Mouse (Mus musculus) erythroblast, adult 5-6 weeks (primary cell): ENCODE data around the gene Sgce. TPM values are rescaled to one million over a fixed set of nuclear protein-coding genes. Genes with fewer than 3 reads are reported as not detected.

ENCODE experiments used
- ATAC-seq: replicated peaks from 2 replicates; pipeline ENCODE4 v1.8.0; 2016; ENCODE audit warnings: moderate number of reproducible peaks, mild to moderate bottlenecking, moderate TSS enrichment, inconsistent platforms; ENCODE audit not compliant: poor library complexity, low FRiP score, severe bottlenecking
- total RNA-seq, 2 experiments: library from RNA; stranded (forward) in 1 of 2; stranded (reverse) in 1 of 2; fragments of 150-400 nt in 1 of 2; fragments of 200-764, 138-1000 nt in 1 of 2; gene quantifications; 2 replicates each; pipeline versions ENCODE4 v1.2.3 to v1.2.4; 2015 to 2017; ENCODE audit warnings: low replicate concordance in 2 of 2

Sgce gene
- total RNA-seq, 2 experiments from 2014 or later, result 2.0 TPM; not detected in 1

DNA sequence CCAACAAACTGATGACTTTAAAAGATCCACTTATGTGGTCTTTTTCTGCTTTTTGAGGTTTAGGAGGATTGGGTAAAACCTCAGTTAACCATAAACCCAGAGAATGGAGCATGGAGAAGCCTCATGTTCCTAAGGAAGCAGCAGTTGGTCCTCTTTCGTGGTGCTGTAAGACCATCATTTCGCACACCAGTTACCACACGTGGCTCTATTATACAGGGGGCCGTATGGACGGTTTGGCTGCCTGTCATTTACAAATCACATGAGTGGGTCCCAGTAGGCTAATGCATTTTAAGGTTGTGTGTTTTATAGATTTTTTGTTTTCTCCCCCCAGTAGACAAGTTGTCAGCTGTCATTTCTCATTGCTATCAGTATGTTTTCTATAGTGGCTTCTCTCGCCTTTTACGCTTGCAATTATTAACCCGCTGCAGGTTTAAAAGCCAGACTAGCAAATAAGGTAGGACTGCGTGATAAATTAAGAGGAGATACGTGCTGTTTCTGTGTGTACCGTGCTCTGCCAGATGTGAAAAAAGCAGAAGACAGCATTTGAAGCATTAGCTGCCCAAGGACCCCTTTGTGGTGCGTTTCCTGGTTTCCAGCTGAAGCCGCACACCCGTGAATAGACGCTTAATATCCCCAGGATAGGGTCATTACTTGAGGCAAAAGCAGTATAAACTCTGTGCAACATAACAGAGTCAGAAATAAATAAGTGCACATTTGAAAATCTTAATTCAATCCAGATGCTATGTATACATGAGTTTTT lies 22.8 kb downstream of the Sgce start:
- no peak for ATAC-seq

DNA sequence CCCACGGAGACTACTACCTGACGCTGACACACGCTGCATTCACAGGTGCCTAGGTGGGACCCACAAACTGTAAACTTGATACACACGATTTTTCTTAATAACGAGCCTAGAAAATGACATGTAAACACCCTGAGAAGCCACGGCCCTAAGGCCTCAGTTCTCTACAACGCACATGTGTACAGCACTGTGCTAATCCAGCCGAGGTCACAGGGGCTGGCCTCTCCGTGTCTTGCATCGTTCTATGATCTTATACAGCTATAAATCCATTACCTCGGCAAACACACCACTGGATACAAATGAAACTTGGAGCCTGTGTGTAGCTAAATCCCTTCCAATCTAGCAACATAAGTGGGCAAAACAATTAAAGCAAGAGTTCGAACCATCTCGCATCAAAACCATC lies 24.3 kb downstream of the Sgce start:
- no peak for ATAC-seq

DNA sequence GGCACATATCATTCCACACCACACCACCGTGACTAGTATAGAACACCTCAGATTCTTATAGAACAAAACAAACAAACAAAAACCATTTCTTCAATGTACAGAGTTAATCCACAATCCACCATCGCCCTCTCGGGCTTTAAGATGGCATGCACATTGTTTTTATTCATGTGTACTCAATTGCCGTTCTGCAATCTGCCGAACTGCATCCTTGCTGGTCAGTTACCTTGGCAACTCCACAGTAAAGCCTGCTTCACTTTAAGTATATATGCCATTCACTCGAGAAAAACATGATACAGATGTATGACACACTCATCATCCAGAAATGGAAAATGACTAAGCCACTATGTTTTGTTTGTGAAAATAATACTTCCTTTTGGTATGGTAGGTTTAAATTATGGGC lies 24.9 kb downstream of the Sgce start:
- ATAC-seq, result no peak

DNA sequence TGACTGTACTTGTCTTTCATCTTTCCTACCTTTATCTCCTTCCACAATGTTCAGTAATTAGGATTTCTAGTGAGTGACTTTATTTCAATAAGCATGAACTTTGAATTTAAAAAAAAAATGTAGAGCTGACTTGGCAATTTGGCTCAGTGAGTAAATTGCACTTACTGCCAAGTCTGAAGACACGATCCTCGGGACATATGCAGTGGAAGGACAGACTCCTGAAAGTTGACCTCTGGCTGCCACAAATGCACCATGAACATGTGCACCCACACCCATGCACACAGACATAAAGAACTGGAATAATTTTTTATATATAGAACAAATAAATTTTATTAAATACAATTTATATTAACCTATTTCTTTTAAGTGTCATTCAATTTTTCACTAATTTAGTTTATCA lies 29.7 kb downstream of the Sgce start:
- no peak for ATAC-seq

DNA sequence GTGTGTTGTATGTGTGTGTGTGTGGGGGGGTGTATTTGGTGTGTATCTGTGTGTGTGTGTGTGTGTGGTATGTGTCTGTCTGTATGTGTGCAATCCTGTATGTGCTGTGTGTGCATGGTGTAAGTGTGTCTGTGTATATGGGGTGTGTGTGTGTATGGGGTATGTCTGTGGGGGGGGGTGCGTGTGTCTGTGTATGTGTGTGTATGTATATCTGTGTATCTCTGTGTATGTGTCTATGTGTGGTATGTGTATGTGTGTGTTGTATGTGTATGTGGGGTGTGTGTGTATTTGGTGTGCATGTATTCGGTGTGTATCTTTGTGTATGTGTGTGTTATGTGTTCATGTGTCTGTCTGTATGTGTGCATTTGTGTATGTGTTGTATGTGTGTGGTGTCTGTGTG lies 30.8 kb downstream of the Sgce start:
- no peak for ATAC-seq

- no peak for ATAC-seq
Observed at GRCm38 (mm10) chr6:4708971-4709370, 38.0 kb downstream of the Sgce start.

GRCm38 (mm10) chr6:4706415-4706814 lies 40.6 kb downstream of the Sgce start:
- ATAC-seq, result no peak

DNA sequence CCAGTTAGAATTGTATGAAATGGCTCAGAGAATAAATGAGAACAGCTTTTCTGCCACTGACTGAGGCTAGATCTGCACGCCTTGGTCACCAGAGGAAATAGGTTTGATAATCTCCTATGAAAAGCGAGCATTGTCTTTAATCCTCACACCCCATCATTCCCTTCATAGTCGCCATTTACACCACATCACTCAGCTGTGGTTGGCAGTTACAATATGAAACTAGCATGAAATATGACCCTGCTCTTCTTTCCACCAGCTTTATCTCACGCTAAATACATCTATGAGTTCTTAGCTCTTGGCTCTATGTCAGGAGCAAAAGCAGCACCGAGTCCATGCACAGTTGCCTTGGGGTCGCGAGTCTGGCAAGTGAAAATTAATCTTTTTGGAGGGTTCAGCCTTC lies 43.1 kb downstream of the Sgce start:
- ATAC-seq, result no peak

GRCm38 (mm10) chr6:4701641-4702040 lies 45.4 kb downstream of the Sgce start:
- ATAC-seq, result no peak

GRCm38 (mm10) chr6:4695778-4696177 lies 51.2 kb downstream of the Sgce start:
- no peak for ATAC-seq

- ATAC-seq, result no peak
Observed at GRCm38 (mm10) chr6:4694672-4695231, 52.3 kb downstream of the Sgce start.

- no peak for ATAC-seq
Observed at GRCm38 (mm10) chr6:4693544-4693943, 53.5 kb downstream of the Sgce start.

- no peak for ATAC-seq
Observed at GRCm38 (mm10) chr6:4690438-4690837, 56.6 kb downstream of the Sgce start.

DNA sequence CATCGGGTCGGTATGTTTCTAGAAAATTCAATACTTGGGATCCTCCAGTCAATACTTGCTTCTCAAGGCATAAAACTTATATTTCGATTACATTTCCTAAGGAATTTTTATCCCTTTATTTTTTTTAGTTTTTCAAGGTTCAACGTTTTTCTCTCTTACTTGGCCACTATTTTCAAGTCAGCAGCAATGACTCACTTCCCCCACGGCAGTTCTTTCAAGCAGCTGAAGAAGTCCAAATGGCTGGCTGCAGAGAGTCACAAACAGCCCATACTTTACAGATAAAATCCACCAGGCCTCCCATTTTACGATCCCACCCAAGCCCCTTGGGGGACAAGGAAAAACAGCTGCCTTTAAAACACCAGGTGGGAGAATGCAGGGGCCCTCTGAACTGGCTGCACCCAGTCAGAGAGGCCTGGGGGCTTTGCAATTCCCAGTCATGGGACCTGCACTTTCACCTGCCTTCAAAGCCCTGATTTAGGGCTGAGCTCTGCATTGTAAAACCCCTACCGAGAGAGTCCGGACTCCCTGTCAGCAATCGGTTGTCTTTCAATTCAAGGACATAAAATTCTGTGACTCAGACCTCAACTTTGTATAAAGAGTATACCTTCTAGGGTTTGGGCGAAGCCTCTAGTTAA lies 62.2 kb downstream of the Sgce start:
- ATAC-seq, result no peak

- no peak for ATAC-seq
Observed at GRCm38 (mm10) chr6:4680576-4680975, 66.4 kb downstream of the Sgce start.

- no peak for ATAC-seq
Observed at GRCm38 (mm10) chr6:4679981-4680380, 67.0 kb downstream of the Sgce start.

DNA sequence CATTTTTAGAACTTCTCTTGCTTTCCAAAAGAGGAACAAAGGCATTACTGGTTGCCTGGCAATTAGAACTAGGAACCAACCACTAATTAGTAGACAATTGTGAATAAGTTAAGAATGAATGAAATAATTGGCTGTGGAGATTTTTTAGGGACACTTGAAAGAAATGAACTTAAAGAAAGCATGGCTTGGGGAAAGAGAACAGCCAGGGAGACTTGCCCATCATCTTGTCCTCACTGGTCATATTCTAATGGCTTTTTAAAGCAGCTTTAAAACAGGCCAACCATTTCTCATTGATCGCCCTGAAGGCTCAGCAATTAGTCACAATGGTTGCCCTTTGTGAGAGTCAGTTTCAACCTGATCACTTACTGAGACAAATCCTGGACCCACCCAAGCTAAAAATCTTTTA lies 69.6 kb downstream of the Sgce start:
- ATAC-seq, result no peak

DNA sequence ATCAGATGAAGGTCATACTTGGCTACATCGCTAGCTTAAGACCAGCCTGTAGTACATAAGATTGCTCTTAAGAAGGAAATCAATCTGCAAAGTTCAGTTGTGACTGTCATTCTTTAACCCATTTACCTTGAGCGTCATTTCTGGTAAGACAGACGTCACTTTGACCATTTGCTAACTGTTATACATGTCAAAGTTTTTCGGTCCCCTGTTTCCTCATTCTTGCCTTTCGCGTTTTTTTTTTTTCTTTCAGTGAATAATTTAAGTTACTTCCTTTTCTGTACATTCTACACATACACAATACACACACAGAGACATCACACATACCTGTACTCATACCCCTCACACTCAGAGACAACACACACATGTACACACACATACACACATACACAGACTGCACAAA lies 81.9 kb downstream of the Sgce start:
- ATAC-seq, result no peak

DNA sequence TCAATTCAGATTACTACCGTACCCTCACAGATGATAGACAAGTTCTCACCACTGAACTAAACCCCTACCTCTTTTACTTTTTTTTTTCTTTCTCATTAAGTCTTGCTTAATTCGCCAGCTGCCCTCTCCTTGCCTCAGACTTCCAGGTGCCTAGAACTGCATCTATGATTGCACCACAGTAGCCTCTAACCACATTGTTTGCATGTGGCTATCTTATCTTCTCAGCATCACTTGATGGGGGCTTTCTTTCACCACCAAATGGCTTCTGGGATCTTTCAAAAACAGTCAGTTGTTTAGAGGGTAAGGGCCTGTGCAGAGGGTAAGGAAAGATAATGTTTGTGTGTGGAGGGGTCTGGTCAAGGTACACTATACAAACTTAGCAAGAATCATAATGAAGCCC lies 82.7 kb downstream of the Sgce start:
- ATAC-seq, result no peak

GRCm38 (mm10) chr6:4663516-4663915 lies 83.5 kb downstream of the Sgce start:
- no peak for ATAC-seq

DNA sequence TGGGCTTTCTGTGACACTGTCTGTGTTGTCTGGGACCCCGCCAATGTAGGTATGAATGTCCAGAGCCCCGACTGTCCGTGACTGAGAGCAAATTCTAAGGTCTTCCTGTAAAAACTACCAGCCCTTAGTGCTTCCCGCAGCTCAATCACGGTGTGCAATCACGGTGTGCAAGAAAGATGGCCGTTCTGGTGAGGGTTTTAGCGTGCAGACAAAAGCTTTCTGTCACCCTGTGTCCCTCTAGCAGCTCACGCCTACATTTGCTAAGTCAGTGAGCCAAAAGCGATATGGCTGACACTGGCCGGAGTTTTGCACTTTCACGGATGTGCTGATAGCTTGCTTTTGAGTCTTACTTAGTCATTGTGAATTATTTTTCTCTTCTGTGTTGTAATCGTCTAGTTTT lies 88.1 kb downstream of the Sgce start:
- ATAC-seq, result no peak
